Mouse (Mus musculus) naive thymus-derived CD4-positive, alpha-beta T cell, adult 2 months (primary cell): Measurements from ENCODE around the gene Zfp960.
"Not testable (repeated sequence)": the region's sequence is repeated elsewhere in the genome, so short reads cannot be mapped to it uniquely, and the experiment has no call there.

Experiments used
- DNase-seq: peaks from one replicate; pipeline ENCODE4 v3.0.0-alpha.2; 2011; ENCODE audit warnings: low read depth

Gene Zfp960

DNA sequence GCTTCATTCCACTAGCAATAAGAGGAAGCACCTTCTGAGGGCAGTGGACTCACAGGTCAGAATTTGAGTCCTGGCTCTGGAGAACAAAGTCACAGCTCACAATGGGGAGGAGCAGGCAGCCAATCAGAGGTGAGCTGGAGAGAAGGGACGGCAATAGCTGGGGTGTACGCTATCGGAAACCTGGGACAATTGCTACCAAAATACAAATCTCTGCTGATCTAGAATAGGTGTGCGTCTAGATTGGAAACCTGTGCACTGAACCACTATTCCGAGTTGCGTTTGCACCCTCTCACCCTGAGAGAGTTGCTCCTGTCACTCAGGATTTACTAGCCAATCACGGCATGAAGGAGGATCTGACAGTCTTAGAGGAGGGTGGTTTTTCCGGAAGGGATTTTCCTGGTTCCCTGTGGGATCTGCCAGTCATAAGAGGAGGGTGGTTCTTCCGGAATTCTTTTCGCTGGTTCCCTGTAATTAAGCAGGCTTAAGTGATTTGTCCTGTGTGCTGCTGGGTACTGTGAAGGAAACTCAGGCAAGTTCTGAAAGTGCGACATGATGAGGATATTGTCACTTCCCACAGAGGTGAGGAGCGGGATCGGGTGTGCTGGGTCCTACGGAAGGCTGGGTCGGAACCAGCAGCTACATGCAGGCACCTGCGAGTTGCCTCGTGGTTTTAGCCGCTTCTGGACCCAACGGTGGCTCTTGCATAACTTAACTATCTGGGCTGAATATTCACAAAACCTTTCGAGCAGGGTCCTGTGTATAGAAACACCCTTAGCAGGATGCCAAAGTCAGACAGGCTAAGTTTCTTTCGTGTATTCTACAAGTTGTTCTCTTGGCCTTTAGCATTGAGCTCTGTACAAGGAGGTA is at the start of gene Zfp960:
Zfp960 (plus strand) TSS at position 486 of the 867 bp plus-strand sequence.
- DNase-seq, result not testable (repeated sequence)

DNA sequence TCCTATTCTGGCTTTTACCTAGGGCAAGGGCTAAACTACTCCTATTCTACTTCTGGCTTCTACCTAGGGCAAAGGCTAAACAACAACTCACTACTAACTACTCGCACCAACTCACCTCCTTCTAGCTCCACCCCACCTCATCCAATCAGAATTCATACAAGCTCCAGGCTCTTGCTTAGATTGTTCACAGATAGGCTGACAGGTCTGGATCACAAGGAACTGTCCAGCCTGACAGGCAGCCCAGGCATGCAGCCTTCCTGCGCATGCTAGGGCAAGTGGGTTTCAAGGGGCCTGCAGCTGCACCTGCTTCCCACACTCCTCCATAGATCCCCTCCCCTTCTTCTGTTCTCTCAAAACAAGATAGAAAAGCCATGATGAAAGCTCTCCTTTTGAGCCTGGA is 45.8 kb upstream of the Zfp960 start:
- DNase-seq, result not testable (repeated sequence)

DNA sequence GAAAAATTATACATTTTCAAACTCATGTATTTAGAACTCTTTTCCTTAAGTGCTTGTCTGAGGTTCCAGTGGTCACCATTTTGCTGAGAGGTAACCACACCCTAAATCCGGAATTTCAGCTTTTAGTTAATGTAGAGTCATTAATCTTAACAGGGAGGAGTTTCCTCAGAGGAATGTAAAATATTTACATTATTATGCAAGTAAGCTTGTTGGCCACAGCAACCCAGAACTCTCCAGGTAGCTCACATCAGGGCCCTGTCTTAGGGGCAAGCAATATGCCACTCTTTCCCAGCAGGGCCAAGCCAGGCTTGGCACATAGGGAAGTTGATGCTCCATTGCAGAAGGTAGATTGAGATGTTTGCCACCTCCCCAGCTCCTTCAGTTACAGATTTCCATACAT is 4.3 kb upstream of the Zfp960 start:
- not testable (repeated sequence) for DNase-seq

DNA sequence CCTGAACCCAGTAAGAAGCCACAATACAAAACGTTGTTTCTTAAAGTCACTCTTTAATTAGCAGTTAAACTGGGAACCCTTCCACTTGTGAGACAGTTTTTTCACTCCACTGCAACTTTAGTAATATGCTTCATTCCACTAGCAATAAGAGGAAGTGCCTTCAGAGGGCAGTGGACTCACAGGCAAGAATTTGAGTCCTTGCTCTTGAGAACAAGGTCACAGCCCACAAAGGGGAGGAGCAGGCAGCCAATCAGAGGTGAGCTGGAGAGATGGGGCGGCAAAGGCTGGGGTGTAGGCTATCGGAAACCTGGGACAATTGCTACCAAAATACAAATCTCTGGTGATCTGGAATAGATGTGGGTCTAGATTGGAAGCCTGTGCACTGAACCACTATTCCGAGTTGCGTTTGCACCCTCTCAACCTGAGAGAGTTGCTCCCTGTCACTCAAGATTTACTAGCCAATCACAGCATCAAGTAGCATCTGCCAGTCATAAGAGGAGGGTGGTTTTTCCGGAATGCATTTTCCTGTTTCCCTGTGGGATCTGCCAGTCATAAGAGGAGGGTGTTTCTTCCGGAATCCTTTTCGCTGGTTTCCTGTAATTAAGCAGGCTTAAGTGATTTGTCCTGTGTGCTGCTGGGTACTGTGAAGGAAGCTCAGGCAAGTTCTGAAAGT is 57.1 kb downstream of the Zfp960 start, which contains the start of gene Zfp97:
Zfp97 (plus strand) TSS at position 586 of the 673 bp plus-strand sequence.
- not testable (repeated sequence) for DNase-seq
